Mouse (Mus musculus): ENCODE measurements around the gene Ssr1. TPM values are rescaled to one million over a fixed set of nuclear protein-coding genes. Genes with fewer than 3 reads are reported as not detected.

Ssr1 gene
- polyA plus RNA-seq, 1 experiment = 44.7 TPM

DNA sequence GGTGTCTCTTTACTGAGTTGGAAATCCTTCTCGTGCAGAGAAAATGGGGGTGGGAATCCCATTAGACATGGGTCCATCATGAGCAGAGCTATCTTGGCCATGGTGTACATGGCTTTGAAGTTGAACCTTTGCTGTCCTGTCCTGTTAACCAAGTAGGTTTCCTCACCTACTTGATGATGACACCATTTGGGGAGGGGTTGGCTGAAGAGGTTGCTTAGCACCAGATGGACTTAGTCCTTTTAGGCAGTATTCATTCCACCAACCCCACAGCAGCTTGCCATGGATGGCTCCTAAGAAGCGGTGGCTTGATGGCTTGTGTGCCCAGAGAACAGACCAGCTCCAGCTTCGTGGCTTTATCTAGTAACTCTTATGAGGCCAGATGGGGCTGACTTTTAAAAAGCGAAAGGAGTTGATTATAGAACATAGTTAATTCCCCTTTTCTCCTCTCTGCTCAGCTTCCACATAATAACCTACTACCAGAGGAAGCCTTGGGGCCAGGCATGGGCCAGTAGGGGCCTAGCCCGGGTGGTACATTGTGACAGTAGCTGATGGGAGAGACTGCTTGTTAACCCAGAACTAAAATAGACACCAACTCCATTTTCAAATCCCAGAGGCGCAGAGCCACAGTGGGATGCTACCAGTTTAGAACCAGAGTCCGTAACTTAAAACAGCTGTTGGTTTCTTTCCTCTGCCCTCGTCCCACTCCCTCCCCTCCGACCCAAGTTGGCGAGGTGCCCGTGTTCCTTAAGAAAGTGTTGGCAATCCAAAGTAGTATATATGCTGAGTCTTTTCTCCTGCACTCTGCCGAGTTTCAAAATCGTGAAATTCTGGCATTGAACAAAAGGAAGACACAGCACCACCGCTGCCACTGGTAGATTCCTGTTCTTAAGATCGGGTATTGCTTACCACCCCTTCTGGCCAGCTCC, 75.4 kb downstream of the Ssr1 start:
- Histone ChIP-seq H3K79me2 (ENCODE audit: control insufficient read depth, insufficient read depth) (peaks cover 4% of the 10 kb centered on the region), H3K27me3 (ENCODE audit: control insufficient read depth, insufficient read depth, insufficient read length) (no peaks in the 10 kb centered on the region), H3K4me3 (no peak overlapping the region), H3K36me3 (ENCODE audit: control insufficient read depth, insufficient read depth) (peaks cover 38% of the 10 kb centered on the region), H3K4me2 (ENCODE audit: low read depth) (no peak overlapping the region), H3ac (ENCODE audit: control insufficient read depth, insufficient read length) (no peak overlapping the region)
- TF ChIP-seq REST (IDR thresholded peaks at IDR 0.05; ENCODE audit: insufficient read depth, insufficient read length) = no peak
- TF ChIP-seq MYOD1 (IDR thresholded peaks at IDR 0.05; ENCODE audit: control insufficient read depth in 1 of 3, insufficient read length in 2 of 3, low read depth in 2 of 3) = no peak
- TF ChIP-seq CEBPB (IDR thresholded peaks at IDR 0.05; ENCODE audit: insufficient read depth, poor library complexity, severe bottlenecking) = no peak
- TF ChIP-seq SRF (IDR thresholded peaks at IDR 0.05; ENCODE audit: control insufficient read depth, insufficient read length, low read depth) = no peak
- TF ChIP-seq TCF3 (IDR thresholded peaks at IDR 0.05; ENCODE audit: insufficient read length, low read depth) = no peak
- TF ChIP-seq MAX (IDR thresholded peaks at IDR 0.05; ENCODE audit: low read depth) = no peak
- no peak for TF ChIP-seq TCF12 (IDR thresholded peaks at IDR 0.05; ENCODE audit: insufficient read depth, poor library complexity, severe bottlenecking)
- no peak for TF ChIP-seq POLR2A (IDR thresholded peaks at IDR 0.05; ENCODE audit: insufficient read length, low read depth)
- TF ChIP-seq E2F4 (IDR thresholded peaks at IDR 0.05; ENCODE audit: insufficient read depth) = no peak

Other genes with a start within 250 kb of the Ssr1 start
- 19.7 TPM for gene Rreb1, start 215.8 kb downstream of the Ssr1 start, polyA plus RNA-seq (2012; fragmentation: generic; extraction: Trizol)
- 9.9 TPM for gene Riok1, start 42.8 kb upstream of the Ssr1 start, polyA plus RNA-seq (2012; fragmentation: generic; extraction: Trizol)
- 0.35 TPM for gene Cage1, start 42.9 kb upstream of the Ssr1 start, polyA plus RNA-seq (2012; fragmentation: generic; extraction: Trizol)
- not detected for gene Dsp, start 157.1 kb upstream of the Ssr1 start, polyA plus RNA-seq (2012; fragmentation: generic; extraction: Trizol)
- 8.6 TPM for gene Snrnp48, start 210.7 kb upstream of the Ssr1 start, polyA plus RNA-seq (2012; fragmentation: generic; extraction: Trizol)

All from myocyte (in vitro differentiated cells).